Mouse (Mus musculus) hindbrain, embryonic 13.5 days (tissue): ENCODE measurements around the gene Ifitm6. TPM values are rescaled to one million over a fixed set of nuclear protein-coding genes. Genes with fewer than 3 reads are reported as not detected.
A peak's percentile ranks its signal among the peaks of the same experiment; 100 is the strongest.

Experiments
- ATAC-seq: fragments of 200-750 bp; cut with Nextera tagmentation; 2 replicates; pipeline ENCODE4 v1.8.0; 2017; ENCODE audit warnings: moderate TSS enrichment; ENCODE audit not compliant: low FRiP score
- H3K27ac ChIP-seq: fragments of 300-500 bp; sonication (generic); 2 replicates; pipeline ENCODE4 v1.5.1; 2015; ENCODE audit warnings: inconsistent platforms, mild to moderate bottlenecking, moderate library complexity
- H3K27me3 ChIP-seq: fragments of 300-500 bp; sonication (generic); 2 replicates; pipeline ENCODE4 v1.6.1; 2015; ENCODE audit warnings: mild to moderate bottlenecking, inconsistent platforms
- H3K36me3 ChIP-seq: fragments of 300-500 bp; sonication (generic); 2 replicates; pipeline ENCODE4 v1.6.1; 2015; ENCODE audit warnings: mild to moderate bottlenecking, inconsistent platforms
- H3K4me1 ChIP-seq: fragments of 300-500 bp; sonication (generic); replicated peaks from 2 replicates; pipeline ENCODE4 v1.6.1; 2015; ENCODE audit warnings: inconsistent platforms
- H3K4me2 ChIP-seq: fragments of 300-500 bp; sonication (generic); 2 replicates; pipeline ENCODE4 v1.6.1; 2015; ENCODE audit warnings: inconsistent platforms, mild to moderate bottlenecking, moderate library complexity
- H3K4me3 ChIP-seq: fragments of 300-500 bp; sonication (generic); 2 replicates; pipeline ENCODE4 v1.5.1; 2015; ENCODE audit warnings: mild to moderate bottlenecking, inconsistent platforms
- H3K9ac ChIP-seq: fragments of 300-500 bp; sonication (generic); 2 replicates; pipeline ENCODE4 v1.6.1; 2015; ENCODE audit warnings: mild to moderate bottlenecking, inconsistent platforms
- H3K9me3 ChIP-seq: fragments of 300-500 bp; sonication (generic); 2 replicates; pipeline ENCODE4 v1.6.1; 2016; ENCODE audit warnings: inconsistent platforms
- WGBS: fragments of 180-500 bp; shearing (Covaris S2); methylation state at CpG from one replicate; pipeline ENCODE4 v1.1.7; 2015; 5-methylcytosine and 5-hydroxymethylcytosine counted together
- polyA plus RNA-seq: library from polyadenylated mRNA; unstranded; fragments of >200 nt; fragmentation: Nextera tagmentation; extraction: Ambion mirVana; gene quantifications from 2 replicates; pipeline ENCODE4 v1.2.1, GENCODE M21; 2015

Gene Ifitm6
- polyA plus RNA-seq, 1 experiment from 2014 or later, result 0.53 TPM

DNA sequence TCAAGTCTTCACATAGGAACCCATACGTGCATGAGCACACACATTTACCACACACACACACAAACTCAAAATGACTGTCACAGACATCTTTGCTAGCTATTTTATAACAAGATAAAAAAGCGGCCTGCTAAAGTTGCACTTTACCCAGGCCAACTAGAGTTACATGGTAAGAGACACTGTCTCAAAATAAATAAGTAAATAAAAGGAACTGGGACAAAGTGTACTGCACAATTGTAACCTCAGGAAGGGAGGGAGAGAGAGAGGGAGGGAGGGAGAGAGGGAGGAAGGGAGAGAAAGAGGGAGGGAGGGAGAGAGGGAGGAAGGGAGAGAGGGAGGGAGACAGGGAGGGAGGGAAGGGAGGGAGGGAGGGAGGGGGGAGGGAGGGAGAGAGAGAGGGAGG lies 34.7 kb upstream of the Ifitm6 start:
- Histone ChIP-seq H3K9me3 (peaks cover 4% of the 10 kb centered on the region; the same call in 1 of the 2 replicates), H3K27me3 (no peaks in the 10 kb centered on the region), H3K36me3 (peaks cover 8% of the 10 kb centered on the region; the same call in 1 of the 2 replicates), H3K27ac (no peak overlapping the region), H3K9ac (no peak overlapping the region), H3K4me1 (peaks cover 6% of the 10 kb centered on the region), H3K4me3 (no peak overlapping the region), H3K4me2 (no peak overlapping the region)
- WGBS, result 86% methylated on average over 2 of the region's 2 CpGs
- ATAC-seq, result no peak

DNA sequence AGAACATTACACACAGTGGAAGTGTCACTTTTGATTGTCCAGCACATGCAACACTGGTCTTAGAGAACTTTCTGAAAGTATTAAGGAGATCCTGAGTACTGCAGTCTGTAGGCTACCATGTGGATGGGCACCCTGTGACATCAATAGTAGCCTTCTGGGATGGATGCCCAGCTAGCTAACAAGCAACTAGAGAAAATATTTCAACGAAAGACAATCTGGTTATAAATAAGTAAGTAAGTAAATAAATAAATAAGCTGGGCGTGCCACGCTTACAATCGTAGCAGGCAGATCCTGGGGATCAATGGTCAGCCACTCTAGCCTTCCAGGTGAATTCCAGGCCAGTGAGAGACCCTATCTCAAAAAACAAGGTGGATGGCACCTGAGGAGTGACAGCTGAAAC lies 34.3 kb upstream of the Ifitm6 start:
- 91% methylated on average over 4 of the region's 4 CpGs for WGBS
- ATAC-seq, result no peak
- H3K36me3 ChIP-seq, result peaks cover 8% of the 10 kb centered on the region; the same call in 1 of the 2 replicates
- no peak overlapping the region for H3K9ac ChIP-seq
- H3K27ac ChIP-seq, result no peak overlapping the region
- H3K27me3 ChIP-seq, result no peaks in the 10 kb centered on the region
- H3K9me3 ChIP-seq, result peaks cover 4% of the 10 kb centered on the region; the same call in 1 of the 2 replicates
- no peak overlapping the region for H3K4me3 ChIP-seq
- peaks cover 10% of the 10 kb centered on the region for H3K4me1 ChIP-seq
- H3K4me2 ChIP-seq, result no peak overlapping the region

GRCm38 (mm10) chr7:141051060-141051685 lies 33.4 kb upstream of the Ifitm6 start:
- no peaks in the 10 kb centered on the region for H3K27me3 ChIP-seq
- no peak overlapping the region for H3K4me2 ChIP-seq
- H3K9me3 ChIP-seq, result peaks cover 4% of the 10 kb centered on the region; the same call in 1 of the 2 replicates
- H3K4me3 ChIP-seq, result no peak overlapping the region
- WGBS, result 70% methylated on average over 17 of the region's 17 CpGs
- 0 out of 2 replicates have a peak, but pooled peaks cover 3% of the 10 kb centered on the region for H3K36me3 ChIP-seq
- ATAC-seq, result no peak
- H3K4me1 ChIP-seq, result peaks cover 12% of the 10 kb centered on the region
- H3K9ac ChIP-seq, result no peak overlapping the region
- H3K27ac ChIP-seq, result no peak overlapping the region

GRCm38 (mm10) chr7:141049326-141049725 lies 31.6 kb upstream of the Ifitm6 start:
- 89% methylated on average over 2 of the region's 2 CpGs for WGBS
- no peaks in the 10 kb centered on the region for H3K27me3 ChIP-seq
- H3K36me3 ChIP-seq, result no peaks in the 10 kb centered on the region
- H3K4me1 ChIP-seq, result peaks cover 12% of the 10 kb centered on the region
- H3K9me3 ChIP-seq, result no peaks in the 10 kb centered on the region
- no peak overlapping the region for H3K9ac ChIP-seq
- no peak overlapping the region for H3K4me3 ChIP-seq
- no peak overlapping the region; the same call in 1 of the 2 replicates for H3K27ac ChIP-seq
- 0 out of 2 replicates have a peak, but pooled peaks have one; percentile 1 for ATAC-seq
- H3K4me2 ChIP-seq, result no peak overlapping the region

GRCm38 (mm10) chr7:141048226-141049218 lies 30.8 kb upstream of the Ifitm6 start:
- Histone ChIP-seq H3K27me3 (no peaks in the 10 kb centered on the region), H3K36me3 (no peaks in the 10 kb centered on the region), H3K9ac (peak overlapping the region; percentile 69), H3K27ac (peak overlapping the region; percentile 61), H3K9me3 (no peaks in the 10 kb centered on the region), H3K4me3 (peak overlapping the region; percentile 35), H3K4me2 (peak overlapping the region; percentile 76), H3K4me1 (peaks cover 12% of the 10 kb centered on the region)
- ATAC-seq, result peak; percentile 94
- 12% methylated on average over 21 of the region's 21 CpGs for WGBS

GRCm38 (mm10) chr7:141047581-141048225 lies 30.0 kb upstream of the Ifitm6 start:
- Histone ChIP-seq H3K4me2 (peak overlapping the region; percentile 76), H3K9me3 (no peaks in the 10 kb centered on the region), H3K27me3 (no peaks in the 10 kb centered on the region), H3K9ac (peak overlapping the region; percentile 69), H3K36me3 (no peaks in the 10 kb centered on the region), H3K4me3 (peak overlapping the region; percentile 35), H3K27ac (peak overlapping the region; percentile 61), H3K4me1 (peaks cover 12% of the 10 kb centered on the region)
- ATAC-seq, result peak; percentile 89
- WGBS, result 4% methylated on average over 15 of the region's 19 CpGs

DNA sequence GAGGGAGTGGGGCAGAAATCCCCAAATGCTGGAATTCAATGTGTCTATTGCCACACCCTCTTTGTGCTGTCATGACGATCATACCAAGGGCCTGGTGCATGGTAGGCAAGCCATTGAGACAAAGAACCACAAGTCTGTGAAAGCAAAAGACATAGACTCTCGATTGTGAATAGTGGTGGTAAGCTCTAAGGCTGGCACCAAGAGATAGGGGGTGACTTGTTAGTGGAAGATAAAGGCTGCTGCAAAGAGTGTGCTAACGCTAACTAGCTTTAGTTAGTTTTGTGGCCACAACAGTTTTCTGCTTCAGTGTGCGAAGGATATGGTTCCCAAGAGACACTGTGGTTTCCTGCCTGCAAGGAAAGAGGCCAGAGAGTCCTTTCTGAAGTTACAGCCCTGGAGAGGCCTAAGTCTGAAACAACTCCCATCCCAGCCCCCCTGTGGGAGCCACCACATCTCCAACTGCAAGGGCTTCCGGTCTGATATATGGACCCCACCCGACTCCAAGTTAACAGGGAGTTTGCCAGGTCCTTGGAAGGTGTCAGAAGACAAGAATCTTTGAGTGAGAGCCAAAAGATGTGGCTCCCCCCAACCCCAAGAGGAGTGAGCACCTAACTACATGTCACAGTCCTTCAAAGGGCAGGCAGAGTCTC lies 29.3 kb upstream of the Ifitm6 start:
- Histone ChIP-seq H3K4me3 (no peak overlapping the region), H3K4me2 (peak overlapping the region; percentile 76), H3K36me3 (no peaks in the 10 kb centered on the region), H3K4me1 (peaks cover 12% of the 10 kb centered on the region), H3K27ac (peak overlapping the region; percentile 44), H3K9ac (peak overlapping the region; percentile 43; the same call in 1 of the 2 replicates), H3K9me3 (no peaks in the 10 kb centered on the region), H3K27me3 (no peaks in the 10 kb centered on the region)
- WGBS, result 69% methylated on average over 6 of the region's 6 CpGs
- no peak for ATAC-seq

DNA sequence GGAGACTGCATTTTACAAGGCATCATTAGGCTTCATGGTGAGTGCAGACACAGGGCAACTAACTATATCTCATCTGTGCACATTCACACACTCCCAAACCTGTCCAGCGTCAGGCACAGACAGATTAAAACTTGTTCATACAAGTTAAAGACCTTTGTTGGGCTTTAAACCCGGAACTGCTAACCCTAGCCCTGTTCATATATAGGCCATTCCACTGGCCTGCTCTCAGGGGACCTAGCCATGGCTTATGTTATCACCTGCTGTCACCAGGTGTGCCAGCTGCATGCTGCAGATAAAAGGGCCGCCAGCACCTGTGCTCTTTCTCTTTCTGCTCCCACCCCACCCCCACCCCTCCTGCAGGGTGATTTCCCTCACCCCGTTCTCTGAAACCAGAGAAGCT lies 24.8 kb upstream of the Ifitm6 start:
- Histone ChIP-seq H3K9me3 (no peaks in the 10 kb centered on the region), H3K27ac (no peak overlapping the region), H3K9ac (no peak overlapping the region), H3K27me3 (no peaks in the 10 kb centered on the region), H3K4me1 (peaks cover 7% of the 10 kb centered on the region), H3K36me3 (no peaks in the 10 kb centered on the region), H3K4me3 (no peak overlapping the region), H3K4me2 (no peak overlapping the region)
- WGBS, result 64% methylated on average over 4 of the region's 4 CpGs
- no peak for ATAC-seq

DNA sequence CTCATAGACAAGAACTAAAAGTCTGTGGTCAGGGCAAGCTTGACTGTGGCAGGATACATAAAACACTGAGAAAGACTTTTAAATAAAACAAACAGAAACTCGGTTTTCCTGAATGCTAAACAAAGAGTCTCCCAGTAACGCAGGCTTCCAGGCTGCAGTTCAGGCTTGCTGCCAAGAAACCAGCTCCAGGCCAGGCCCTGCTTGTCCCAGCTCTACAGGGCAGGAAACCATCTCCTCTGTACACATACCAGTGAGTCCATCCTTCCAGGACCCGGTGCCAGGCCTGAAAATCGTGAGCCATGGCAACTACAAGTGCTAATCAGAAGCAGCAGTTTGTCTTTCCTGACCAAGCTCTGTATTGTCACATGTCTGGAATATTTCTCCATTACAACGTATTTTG lies 23.9 kb upstream of the Ifitm6 start:
- WGBS, result 31% methylated on average over 5 of the region's 5 CpGs
- peak; percentile 81; the same call in 1 of the 2 replicates for ATAC-seq
- Histone ChIP-seq H3K9me3 (no peaks in the 10 kb centered on the region), H3K4me3 (no peak overlapping the region), H3K27ac (peak overlapping the region; percentile 60), H3K4me1 (no peaks in the 10 kb centered on the region), H3K9ac (no peak overlapping the region), H3K4me2 (no peak overlapping the region), H3K36me3 (no peaks in the 10 kb centered on the region), H3K27me3 (no peaks in the 10 kb centered on the region)

DNA sequence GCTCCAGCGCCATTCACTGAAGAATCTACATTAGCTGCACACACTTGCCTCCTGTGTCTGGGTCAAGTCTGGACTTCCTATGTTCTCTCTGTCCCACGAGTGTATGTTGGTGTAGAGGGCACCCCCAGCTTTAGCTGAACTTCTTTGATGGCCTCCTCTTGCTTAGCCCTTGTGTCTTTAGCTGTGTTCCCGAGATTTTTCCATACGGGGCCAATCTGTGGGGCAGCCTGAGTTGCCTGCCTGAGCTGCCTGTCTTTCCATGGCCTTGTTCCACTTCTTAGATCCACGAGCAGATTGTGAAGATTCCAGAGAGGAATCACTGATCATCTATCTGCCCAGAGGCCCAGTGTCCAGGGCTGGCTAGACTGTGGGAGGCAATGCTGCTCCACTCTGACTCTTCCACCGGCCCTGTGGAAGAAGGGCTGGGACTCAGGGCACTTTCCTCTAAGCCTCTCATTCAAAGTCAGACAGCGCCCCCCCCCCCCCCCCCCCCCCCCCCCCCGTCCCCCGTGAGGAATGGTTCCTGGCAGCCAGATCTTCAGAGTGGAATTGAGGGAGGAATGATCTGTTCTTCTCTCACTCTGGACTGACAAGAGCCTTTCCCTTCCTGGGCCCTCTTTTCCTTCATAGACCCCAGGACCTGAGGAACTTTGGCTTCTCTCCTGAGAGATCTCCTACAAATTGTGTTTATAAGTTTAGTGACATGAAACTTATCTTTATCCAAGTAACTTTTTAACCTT lies 23.3 kb upstream of the Ifitm6 start:
- H3K4me3 ChIP-seq, result no peak overlapping the region
- no peaks in the 10 kb centered on the region for H3K27me3 ChIP-seq
- no peaks in the 10 kb centered on the region for H3K36me3 ChIP-seq
- 0 out of 2 replicates have a peak overlapping the region, but pooled peaks have one; percentile 4 for H3K4me2 ChIP-seq
- H3K4me1 ChIP-seq, result no peaks in the 10 kb centered on the region
- peak overlapping the region; percentile 62 for H3K27ac ChIP-seq
- H3K9ac ChIP-seq, result no peak overlapping the region
- no peak for ATAC-seq
- H3K9me3 ChIP-seq, result no peaks in the 10 kb centered on the region
- WGBS, result 45% methylated on average over 6 of the region's 9 CpGs

DNA sequence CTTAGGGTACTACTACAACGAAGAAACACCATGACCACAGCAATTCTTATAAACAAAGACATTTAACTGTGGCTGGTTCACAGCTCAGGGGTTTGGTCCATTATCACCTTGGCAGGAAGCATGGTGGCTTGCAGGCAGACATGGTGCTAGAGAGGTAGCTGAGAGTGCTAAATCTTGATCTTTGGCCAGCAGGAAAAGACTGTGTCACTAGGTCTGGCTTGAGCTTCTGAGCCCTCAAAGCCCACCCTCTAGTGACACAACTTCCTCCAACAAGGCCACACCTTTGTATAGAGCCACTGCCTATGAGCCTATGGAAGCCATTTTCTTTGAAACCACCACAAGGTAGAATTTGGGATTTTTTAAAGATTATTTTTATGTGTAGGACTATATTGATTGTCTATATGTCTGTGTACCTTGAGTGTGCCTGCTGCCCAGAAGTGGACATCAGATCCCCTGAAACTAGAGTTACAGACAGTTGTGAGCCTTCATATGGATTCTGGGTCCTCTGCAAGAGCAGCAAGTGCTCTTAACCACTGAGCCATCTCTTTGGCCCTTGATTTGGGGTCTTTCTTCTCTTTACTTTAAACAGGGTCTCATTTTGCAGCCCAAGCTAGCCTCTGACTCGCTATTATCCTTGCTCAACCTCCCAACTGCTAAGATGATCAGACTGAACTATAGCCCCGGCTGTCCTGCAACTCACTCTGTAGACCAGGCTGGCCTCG lies 21.8 kb upstream of the Ifitm6 start:
- H3K27ac ChIP-seq, result no peak overlapping the region
- H3K36me3 ChIP-seq, result no peaks in the 10 kb centered on the region
- no peak overlapping the region for H3K9ac ChIP-seq
- no peak for ATAC-seq
- H3K27me3 ChIP-seq, result no peaks in the 10 kb centered on the region
- no peaks in the 10 kb centered on the region for H3K9me3 ChIP-seq
- WGBS, result 92% methylated on average over 4 of the region's 4 CpGs
- H3K4me2 ChIP-seq, result no peak overlapping the region
- no peak overlapping the region for H3K4me3 ChIP-seq
- no peaks in the 10 kb centered on the region for H3K4me1 ChIP-seq
